Mouse (Mus musculus) myocyte (in vitro differentiated cells): Measurements from ENCODE around the gene Ccdc124. TPM values are rescaled to one million over a fixed set of nuclear protein-coding genes. Genes with fewer than 3 reads are reported as not detected.
A peak's percentile ranks its signal among the peaks of the same experiment; 100 is the strongest.

Experiments
- H3K27me3 ChIP-seq: one replicate; pipeline ENCODE4 v1.6.1; 2011; ENCODE audit not compliant: control insufficient read depth, insufficient read depth, insufficient read length
- H3K36me3 ChIP-seq: one replicate; pipeline ENCODE4 v1.6.1; 2011; ENCODE audit not compliant: control insufficient read depth, insufficient read depth
- H3K4me2 ChIP-seq: one replicate; pipeline ENCODE4 v1.6.1; 2011; ENCODE audit warnings: low read depth, control low read depth
- H3K4me3 ChIP-seq: one replicate; pipeline ENCODE4 v1.5.1; 2011; ENCODE audit warnings: mild to moderate bottlenecking, control low read depth, moderate library complexity
- H3K79me2 ChIP-seq: one replicate; pipeline ENCODE4 v1.6.1; 2011; ENCODE audit not compliant: control insufficient read depth, insufficient read depth
- H3ac ChIP-seq: one replicate; pipeline ENCODE4 v1.6.1; 2011; ENCODE audit not compliant: control insufficient read depth, insufficient read length
- CEBPB ChIP-seq: IDR thresholded peaks from 2 replicates; pipeline ENCODE4 v1.6.1; 2011; ENCODE audit warnings: mild to moderate bottlenecking, moderate library complexity; ENCODE audit not compliant: poor library complexity, insufficient read depth, severe bottlenecking
- E2F4 ChIP-seq: IDR thresholded peaks from one replicate; pipeline ENCODE4 v1.6.1; 2011; ENCODE audit warnings: mild to moderate bottlenecking, control low read depth, moderate library complexity; ENCODE audit not compliant: insufficient read depth
- MAX ChIP-seq: IDR thresholded peaks from one replicate; pipeline ENCODE4 v1.6.1; 2011; ENCODE audit warnings: low read depth, mild to moderate bottlenecking, control low read depth
- MYOD1 ChIP-seq, 3 experiments: IDR thresholded peaks; one replicate each; pipeline ENCODE4 v1.6.1; 2011; ENCODE audit warnings: control low read depth in 2 of 3, low read depth in 2 of 3, mild to moderate bottlenecking in 2 of 3, moderate library complexity in 1 of 3; ENCODE audit not compliant: insufficient read length in 2 of 3, control insufficient read depth in 1 of 3
- MYOG ChIP-seq, 3 experiments: IDR thresholded peaks; one replicate each; pipeline ENCODE4 v1.6.1; 2011; ENCODE audit warnings: control low read depth in 2 of 3, low read depth in 2 of 3, mild to moderate bottlenecking in 2 of 3; ENCODE audit not compliant: insufficient read length in 2 of 3, control insufficient read depth in 1 of 3, insufficient read depth in 1 of 3
- POLR2A ChIP-seq: IDR thresholded peaks from one replicate; pipeline ENCODE4 v1.6.1; 2011; ENCODE audit warnings: low read depth, mild to moderate bottlenecking, control low read depth, moderate library complexity; ENCODE audit not compliant: insufficient read length
- POLR2AphosphoS2 ChIP-seq: IDR thresholded peaks from one replicate; pipeline ENCODE4 v1.6.1; 2011; ENCODE audit warnings: low read depth, control low read depth; ENCODE audit not compliant: insufficient read length
- REST ChIP-seq: IDR thresholded peaks from one replicate; pipeline ENCODE4 v1.6.1; 2011; ENCODE audit warnings: mild to moderate bottlenecking, control low read depth, moderate library complexity; ENCODE audit not compliant: insufficient read depth, insufficient read length
- SRF ChIP-seq: IDR thresholded peaks from one replicate; pipeline ENCODE4 v1.6.1; 2011; ENCODE audit warnings: low read depth; ENCODE audit not compliant: control insufficient read depth, insufficient read length
- TCF12 ChIP-seq: IDR thresholded peaks from one replicate; pipeline ENCODE4 v1.6.1; 2011; ENCODE audit warnings: mild to moderate bottlenecking, control low read depth; ENCODE audit not compliant: poor library complexity, insufficient read depth, severe bottlenecking
- TCF3 ChIP-seq: IDR thresholded peaks from one replicate; pipeline ENCODE4 v1.6.1; 2011; ENCODE audit warnings: low read depth, control low read depth; ENCODE audit not compliant: insufficient read length
- USF1 ChIP-seq: IDR thresholded peaks from one replicate; pipeline ENCODE4 v1.6.1; 2011; ENCODE audit warnings: low read depth, mild to moderate bottlenecking, control low read depth, moderate library complexity
- polyA plus RNA-seq: library from polyadenylated mRNA; unstranded; fragments of >200 nt; fragmentation: generic; extraction: Trizol; gene quantifications from one replicate; pipeline ENCODE4 v1.2.1, GENCODE M21; 2012; ENCODE audit warnings: missing spikeins

Gene Ccdc124
- polyA plus RNA-seq, 1 experiment = 141 TPM

DNA sequence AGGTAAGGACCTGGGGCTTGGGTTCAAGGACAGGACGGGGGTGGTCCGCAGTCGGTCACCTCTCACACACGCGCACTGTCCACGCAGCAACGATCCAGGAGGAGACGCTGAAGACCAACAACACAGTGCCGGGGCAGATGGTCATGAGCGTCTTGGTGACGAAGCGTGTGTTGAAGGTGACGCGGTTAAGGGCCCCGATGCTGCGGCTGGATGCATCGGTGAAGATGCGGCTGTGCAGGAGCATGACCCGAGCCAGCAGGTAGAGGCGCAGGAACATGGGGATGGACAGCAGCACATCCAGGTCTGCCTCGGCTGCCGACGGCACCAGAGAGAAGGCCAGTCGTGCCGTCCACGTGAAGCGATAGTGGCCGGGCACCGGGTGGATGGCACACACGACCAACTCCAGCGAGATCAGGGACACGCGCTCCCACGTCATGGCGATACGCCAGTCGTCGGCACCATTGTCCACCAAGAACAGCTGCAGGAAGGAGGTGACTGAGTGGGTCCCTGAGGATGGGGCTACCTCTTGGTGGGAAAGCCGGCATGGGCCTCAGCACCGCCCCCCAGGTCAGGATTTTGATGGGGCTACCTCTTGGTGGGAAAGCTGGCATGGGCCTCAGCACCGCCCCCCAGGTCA, 21.0 kb downstream of the Ccdc124 start:
- TF ChIP-seq USF1 (no peak), POLR2AphosphoS2 (no peak), MYOD1 (IDR thresholded peaks at IDR 0.05; ENCODE audit: control insufficient read depth in 1 of 3, insufficient read length in 2 of 3, low read depth in 2 of 3) (peak in 1 of 3 experiments; percentile 10)
- Histone ChIP-seq H3K4me2 (no peak overlapping the region), H3K79me2 (no peaks in the 10 kb centered on the region), H3K4me3 (no peak overlapping the region), H3K27me3 (no peaks in the 10 kb centered on the region), H3ac (no peak overlapping the region), H3K36me3 (no peaks in the 10 kb centered on the region)

DNA sequence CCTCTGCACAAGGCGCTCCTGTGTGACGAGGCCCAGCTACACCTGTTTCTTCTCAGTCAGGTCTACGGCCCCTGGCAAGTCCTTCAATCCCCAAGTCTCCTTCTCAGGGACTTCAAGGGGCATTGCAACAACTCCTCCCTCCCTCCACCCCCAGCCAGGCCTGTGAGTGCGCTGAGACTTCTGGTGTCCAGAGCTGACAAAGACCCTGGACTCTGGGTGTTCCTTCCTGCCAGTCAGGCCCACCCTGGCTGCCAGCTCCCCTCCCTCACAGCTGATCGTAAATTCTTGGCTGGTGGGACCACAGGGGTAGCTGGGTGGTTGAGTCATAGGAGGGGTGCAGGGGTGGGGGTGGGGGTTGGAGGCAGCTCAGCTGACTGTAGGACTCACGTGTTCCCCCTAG, 21.9 kb downstream of the Ccdc124 start:
- Histone ChIP-seq H3ac (no peak overlapping the region), H3K4me2 (no peak overlapping the region), H3K4me3 (no peak overlapping the region), H3K79me2 (no peaks in the 10 kb centered on the region), H3K27me3 (no peaks in the 10 kb centered on the region), H3K36me3 (no peaks in the 10 kb centered on the region)
- TF ChIP-seq SRF (no peak), POLR2A (no peak), TCF12 (no peak), MAX (no peak), USF1 (no peak), CEBPB (no peak), TCF3 (no peak), E2F4 (no peak)

DNA sequence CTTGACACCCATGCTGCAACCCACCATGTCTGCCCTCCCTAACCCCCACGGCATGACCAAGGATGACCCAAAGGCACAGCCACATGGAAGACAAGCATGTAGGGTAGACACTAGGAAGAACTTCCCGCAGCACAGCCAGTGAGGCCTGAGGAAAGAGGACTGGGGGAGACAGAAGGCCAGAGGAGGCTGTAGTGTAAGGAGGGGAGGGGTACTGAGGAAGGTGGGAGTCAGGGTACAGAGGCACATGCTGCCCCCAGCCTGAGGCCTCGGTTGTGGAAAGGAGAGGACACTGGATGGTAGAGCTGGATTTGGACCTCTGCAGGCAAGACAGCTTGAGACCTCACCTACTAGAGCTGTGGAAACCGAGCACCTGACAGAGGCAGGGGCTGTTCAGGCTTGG, 22.8 kb downstream of the Ccdc124 start:
- TF ChIP-seq POLR2A (no peak), MYOG (IDR thresholded peaks at IDR 0.05; ENCODE audit: control insufficient read depth in 1 of 3, insufficient read depth in 1 of 3, insufficient read length in 2 of 3, low read depth in 2 of 3) (no peak), E2F4 (no peak), CEBPB (no peak), MYOD1 (IDR thresholded peaks at IDR 0.05; ENCODE audit: control insufficient read depth in 1 of 3, insufficient read length in 2 of 3, low read depth in 2 of 3) (no peak)
- no peak overlapping the region for H3K4me2 ChIP-seq
- no peak overlapping the region for H3ac ChIP-seq
- H3K27me3 ChIP-seq = no peaks in the 10 kb centered on the region
- H3K36me3 ChIP-seq = no peaks in the 10 kb centered on the region
- H3K4me3 ChIP-seq = no peak overlapping the region
- no peaks in the 10 kb centered on the region for H3K79me2 ChIP-seq

DNA sequence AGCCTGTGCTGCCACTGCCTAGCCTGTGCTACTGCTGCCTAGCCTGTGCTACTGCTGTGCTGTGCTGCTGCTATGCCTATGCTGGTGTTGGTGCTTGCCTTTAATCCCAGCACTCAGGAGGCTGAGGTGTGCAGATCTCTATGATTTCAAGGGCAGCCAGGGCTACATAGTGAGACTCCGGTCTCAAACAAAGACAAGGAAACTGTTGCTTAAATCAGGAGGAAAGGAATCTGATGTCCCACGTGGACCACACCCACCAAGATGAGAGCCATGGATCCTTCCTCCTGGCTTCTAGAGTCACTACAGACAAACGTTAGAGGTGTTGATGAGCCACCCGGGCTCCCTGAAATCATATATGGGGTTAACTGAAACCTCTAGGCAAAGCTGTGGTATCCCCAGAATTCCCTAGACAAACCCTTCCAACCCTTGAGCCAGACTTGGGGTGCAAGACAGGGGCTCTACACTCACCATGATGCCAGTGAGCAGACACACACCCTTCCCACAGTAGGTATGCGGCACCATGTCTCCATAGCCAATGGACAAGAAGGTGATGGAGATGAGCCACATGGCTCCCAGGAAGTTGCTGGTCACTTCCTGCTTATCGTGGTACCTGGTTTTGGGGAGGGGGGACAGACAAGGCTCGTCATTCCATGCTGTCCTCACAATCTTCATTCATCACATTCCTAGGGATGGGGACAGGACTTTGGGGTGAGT, 23.4 kb downstream of the Ccdc124 start:
- Histone ChIP-seq H3K79me2 (no peaks in the 10 kb centered on the region), H3K27me3 (no peaks in the 10 kb centered on the region), H3K4me3 (no peak overlapping the region), H3ac (no peak overlapping the region), H3K36me3 (no peaks in the 10 kb centered on the region), H3K4me2 (no peak overlapping the region)
- TF ChIP-seq TCF3 (no peak), MAX (no peak), SRF (no peak), POLR2A (no peak), E2F4 (no peak), MYOG (IDR thresholded peaks at IDR 0.05; ENCODE audit: control insufficient read depth in 1 of 3, insufficient read depth in 1 of 3, insufficient read length in 2 of 3, low read depth in 2 of 3) (no peak), CEBPB (no peak), USF1 (no peak), MYOD1 (IDR thresholded peaks at IDR 0.05; ENCODE audit: control insufficient read depth in 1 of 3, insufficient read length in 2 of 3, low read depth in 2 of 3) (no peak), REST (no peak), TCF12 (no peak), POLR2AphosphoS2 (no peak)

DNA sequence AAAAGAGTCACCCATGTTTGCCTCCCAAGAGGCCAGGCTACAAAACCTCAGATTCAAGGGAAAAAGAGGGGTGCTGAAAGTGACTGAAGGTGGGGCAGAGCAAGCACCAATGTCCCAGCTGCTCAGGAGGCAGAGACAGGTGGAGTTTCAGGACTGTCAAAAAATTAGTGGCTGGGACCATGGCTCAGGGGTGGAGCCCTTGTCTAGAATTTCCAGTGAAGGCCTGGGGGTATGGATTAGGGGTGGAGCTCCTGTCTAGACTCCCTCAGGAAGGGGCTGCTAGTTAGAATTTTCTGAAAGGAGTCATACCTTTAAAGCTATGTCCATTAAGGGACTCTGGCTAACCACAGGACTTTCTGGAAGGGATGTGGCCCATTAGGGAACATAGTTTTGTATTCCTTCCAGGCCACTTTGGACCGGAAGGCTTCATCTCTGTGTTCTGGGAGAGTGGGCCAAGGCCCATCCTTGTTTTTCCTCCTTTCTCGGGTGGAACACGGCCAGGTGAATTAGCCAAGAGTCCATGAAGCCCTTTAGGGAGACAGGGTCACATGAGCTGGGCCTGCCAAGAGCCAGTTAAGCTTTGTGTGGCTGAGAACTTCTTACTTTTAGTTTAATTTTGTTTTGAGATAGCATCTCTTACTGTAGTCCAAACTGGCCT, 24.3 kb downstream of the Ccdc124 start:
- Histone ChIP-seq H3K36me3 (no peaks in the 10 kb centered on the region), H3K4me2 (no peak overlapping the region), H3K79me2 (no peaks in the 10 kb centered on the region), H3K4me3 (no peak overlapping the region), H3K27me3 (no peaks in the 10 kb centered on the region), H3ac (no peak overlapping the region)
- TF ChIP-seq CEBPB = no peak
- no peak for TF ChIP-seq MYOD1 (IDR thresholded peaks at IDR 0.05; ENCODE audit: control insufficient read depth in 1 of 3, insufficient read length in 2 of 3, low read depth in 2 of 3)
- TF ChIP-seq POLR2AphosphoS2 = no peak
- TF ChIP-seq TCF12 = no peak
- TF ChIP-seq REST = no peak
- no peak for TF ChIP-seq SRF
- TF ChIP-seq POLR2A = no peak
